Mouse (Mus musculus): Measurements from ENCODE around the gene Myef2. TPM values are rescaled to one million over a fixed set of nuclear protein-coding genes. Genes with fewer than 3 reads are reported as not detected.

Myef2 gene
- polyA plus RNA-seq (2012; rRNA removed): 158 and 166 TPM in 2 replicates

DNA sequence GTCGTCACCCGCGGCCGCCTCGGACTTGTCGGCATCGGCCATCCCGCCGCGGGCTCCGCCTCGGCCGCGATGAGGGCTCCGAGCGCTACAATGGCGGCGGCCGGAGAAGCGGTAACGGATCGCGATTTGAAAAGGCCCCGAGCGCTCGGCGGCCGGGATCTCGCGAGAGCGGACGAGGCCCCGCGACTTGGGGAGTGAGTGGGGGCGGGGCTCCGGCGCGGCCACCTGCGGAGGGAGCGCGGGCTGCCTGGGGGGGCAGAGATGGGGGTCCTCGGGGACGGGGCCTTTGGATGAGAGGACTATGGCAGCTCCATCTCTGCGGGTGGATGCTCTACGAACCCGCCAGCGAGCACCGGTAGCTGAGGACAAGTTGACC lies at the start of gene Myef2:
TSS of gene Myef2 (minus strand) at position 185 of the 376 bp plus-strand sequence.

DNA sequence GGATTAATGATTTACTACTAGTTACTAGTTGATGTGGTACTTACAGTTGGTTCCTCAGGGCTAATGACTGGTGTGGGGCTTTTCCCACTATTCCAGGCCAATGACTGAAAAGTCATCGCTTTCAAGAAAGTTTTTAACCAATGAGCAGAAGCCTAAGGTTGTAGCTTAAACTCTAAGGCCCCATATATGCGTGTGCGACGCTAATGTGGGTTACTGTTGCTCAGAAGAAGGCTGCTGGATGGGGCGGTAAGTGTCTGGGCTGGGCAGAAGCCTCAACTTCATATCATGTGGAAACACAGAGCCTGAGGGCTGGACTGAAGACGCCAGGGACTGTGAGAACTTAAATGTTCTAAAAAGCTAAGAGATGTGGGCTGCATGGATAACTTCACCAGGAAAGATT lies 28.9 kb upstream of the Myef2 start, which contains the start of gene Slc12a1:
TSS of gene Slc12a1 (plus strand) at position 118 of the 400 bp plus-strand sequence.

DNA sequence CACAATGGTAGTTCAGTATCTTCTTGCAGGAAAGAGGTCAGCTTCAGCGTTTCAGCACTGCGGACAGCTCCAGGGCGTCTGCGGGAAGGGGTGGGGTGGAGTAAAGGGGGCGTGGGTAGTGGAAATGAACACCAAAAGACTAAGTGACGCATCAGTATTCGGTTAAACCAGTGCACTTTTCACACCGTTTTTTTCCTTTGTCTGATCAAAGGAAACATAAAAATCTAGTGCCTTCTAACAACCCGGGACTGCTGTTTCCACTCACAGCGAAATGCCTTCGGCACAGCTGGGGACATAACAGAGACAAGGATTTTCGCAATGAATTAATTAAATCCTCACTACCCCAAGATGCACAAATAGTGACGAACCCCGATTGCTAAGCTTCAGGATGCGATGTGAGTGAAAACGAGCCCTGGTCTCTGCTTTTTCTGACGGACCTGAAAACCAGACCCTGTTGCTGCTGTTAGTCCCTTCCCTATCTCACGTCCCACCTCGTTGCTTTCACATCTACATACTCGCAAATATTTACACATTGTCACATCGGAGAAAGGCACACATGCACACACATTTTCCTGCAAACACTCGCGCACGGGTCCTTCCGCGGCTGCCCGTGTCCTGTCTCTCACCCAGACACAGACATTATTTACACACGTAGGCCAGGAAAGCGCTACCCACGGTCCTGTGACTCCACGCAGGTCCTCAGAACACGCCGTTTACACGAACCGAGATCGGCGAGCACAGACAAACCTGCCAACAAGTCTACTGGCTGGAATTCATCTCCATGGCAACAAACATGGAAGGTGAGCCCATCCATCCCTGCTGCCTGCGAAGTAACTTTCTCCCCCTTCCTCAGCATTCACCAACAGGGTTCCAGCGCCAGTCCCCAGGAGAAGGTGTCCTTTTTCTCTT lies 12.7 kb upstream of the Myef2 start, which contains the start of gene Ctxn2:
TSS of gene Ctxn2 (plus strand) at position 790 of the 909 bp plus-strand sequence.

DNA sequence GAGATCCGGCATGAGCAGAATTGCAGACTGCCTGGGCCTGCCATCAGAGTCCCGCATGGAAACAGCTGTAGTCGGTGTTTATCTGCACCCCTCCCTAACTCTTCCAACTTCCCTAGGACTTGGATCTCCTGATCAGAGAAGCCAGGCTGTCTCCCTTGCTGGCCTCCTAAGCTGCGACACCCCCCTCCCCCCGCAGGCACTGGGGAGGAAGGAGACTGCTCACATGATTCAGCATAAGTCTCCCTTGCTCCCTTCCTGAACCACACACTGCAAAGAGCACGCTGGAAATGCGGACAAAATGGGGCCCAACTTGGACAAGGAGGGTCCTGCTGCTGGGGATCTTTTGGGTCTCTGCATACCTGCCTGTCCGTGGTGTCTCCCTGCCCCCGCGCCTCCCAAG lies 55.6 kb downstream of the Myef2 start, which contains the start of gene Slc24a5:
TSS of gene Slc24a5 (plus strand) at position 231 of the 400 bp plus-strand sequence.

Other genes with a start within 250 kb of the Myef2 start
- gene Slc24a5, start 55.5 kb downstream of the Myef2 start, polyA plus RNA-seq (2012; rRNA removed): 2.4 and 2.5 TPM in 2 replicates
- 11.0 and 13.6 TPM in 2 replicates for gene Ctxn2, start 13.0 kb upstream of the Myef2 start, polyA plus RNA-seq (2012; rRNA removed)
- 0.05 and 0.07 TPM in 2 replicates for gene Slc12a1, start 28.8 kb upstream of the Myef2 start, polyA plus RNA-seq (2012; rRNA removed)
- gene Dut, start 123.5 kb upstream of the Myef2 start, polyA plus RNA-seq (2012; rRNA removed): 56.3 and 62.8 TPM in 2 replicates